Mouse (Mus musculus) NIH3T3 (cell line): Measurements from ENCODE around the gene Colec11.

Experiments
- DNase-seq: peaks from one replicate; pipeline ENCODE4 v3.0.0-alpha.2; 2012; ENCODE audit warnings: low read depth

Gene Colec11

DNA sequence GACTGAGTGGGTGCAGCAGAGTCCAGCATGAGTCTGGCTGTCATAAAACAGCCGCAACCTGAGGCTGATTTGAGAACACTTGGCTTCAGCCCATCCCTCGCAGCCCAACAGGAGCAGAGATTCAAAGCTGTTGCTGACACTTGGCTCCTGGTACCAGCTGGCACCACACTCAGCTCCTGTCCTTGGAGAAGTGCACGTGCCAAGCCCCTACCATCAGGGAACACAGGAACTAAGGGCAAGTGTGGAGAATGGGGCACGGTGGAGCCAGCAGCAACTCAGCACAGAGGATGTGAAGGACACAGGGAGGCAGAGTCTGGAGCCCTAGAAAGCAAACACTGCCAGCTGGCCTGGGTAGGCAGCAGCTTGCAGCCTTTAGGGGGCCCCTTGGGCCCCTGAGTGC is 20.9 kb downstream of the Colec11 start:
- no peak for DNase-seq

DNA sequence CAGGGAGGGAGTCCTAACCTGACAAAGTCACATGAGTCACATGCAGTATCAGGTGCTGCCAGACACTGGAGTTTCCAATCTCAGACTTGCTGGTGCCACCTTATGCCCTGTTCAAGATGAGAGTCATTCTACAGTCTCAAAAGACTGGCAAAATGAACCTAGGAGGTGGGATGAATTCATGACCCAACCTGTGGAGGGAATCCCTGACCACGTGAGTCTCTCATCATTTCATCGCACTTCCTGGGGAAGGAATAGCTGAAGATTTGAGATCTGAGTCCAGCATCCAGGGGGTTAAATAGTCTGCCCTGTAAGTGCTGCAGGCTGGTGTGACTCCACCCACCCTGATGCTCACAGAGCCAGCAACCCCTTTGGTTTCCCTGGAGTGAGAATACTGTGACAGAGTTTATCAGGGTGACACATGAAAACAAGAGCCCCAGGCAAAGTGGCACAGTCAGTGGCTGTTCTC is 24.6 kb downstream of the Colec11 start:
- DNase-seq, result no peak

DNA sequence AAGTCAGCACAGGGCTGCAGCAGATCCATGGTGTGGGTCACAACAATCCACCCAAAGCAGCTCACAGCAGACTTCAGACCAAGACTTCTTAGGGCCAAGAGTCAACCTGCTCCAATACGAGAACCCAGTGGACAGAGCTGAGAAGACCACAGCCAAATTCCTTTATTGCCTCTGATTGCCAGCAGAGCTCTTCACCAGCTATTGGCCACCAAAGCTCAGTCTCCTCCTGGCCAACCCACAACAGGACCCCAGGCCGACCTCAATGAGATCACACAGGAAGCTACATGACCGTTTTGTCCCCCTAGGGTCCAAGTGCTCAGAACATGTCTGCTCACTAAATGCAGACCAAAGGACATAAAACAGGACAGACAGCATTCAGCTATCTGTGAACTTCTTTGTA is 25.1 kb downstream of the Colec11 start:
- DNase-seq, result no peak

DNA sequence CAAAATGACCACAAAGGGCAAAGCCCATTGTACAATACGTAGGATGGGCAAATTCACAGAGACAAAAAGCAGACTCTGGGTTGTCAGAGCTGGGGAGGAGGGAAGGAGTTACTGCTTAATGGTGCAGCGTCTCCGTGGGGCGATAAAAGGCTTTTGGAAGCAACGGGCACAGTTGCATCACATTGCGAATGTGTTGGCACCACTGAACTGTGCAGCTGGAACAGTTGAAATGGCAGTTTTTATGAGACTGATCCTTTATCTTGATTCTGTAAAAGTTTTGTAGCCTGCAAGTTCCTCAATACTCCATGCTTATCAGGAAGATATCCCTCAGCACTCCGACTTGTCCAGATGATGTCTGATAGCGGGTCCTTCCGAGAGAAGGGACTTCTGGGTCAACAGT is 25.5 kb downstream of the Colec11 start:
- no peak for DNase-seq

DNA sequence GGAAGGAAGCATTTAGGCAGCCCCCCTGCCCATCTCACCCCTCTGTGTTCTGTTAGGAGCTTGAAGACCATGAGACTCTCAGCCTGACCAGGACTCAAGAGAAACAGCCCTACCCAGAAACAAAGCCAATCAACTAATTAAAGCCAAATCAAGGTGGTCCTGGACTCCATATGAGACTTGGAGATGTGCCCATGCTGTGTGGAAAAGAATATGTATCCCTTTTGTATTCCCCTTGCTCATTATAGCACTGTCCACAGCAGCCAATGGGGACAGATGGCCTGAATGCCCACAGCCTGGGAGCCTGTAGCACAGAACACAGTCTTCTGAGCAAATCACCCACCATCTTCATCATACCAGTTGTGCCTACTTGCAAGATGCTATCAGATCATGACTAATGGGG is 26.3 kb downstream of the Colec11 start:
- no peak for DNase-seq

DNA sequence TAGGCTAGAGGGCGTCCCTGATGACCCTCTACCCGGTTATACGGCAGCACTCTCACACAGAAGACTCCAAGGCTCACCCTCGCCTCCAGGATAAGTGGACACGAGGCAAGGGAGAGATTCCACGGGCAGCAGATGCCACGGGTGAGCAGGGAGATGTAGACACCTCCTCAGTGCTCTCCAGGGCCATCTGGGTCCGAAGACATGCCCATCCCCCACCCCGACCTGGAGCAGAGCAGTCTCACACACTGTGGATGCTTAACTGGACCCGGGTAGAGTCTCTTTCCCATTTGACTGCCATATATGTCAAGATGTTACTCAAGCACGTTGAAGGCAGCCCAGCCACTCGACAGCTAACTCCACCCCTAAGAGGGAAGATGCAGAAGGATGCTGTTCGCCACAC is 32.7 kb downstream of the Colec11 start:
- DNase-seq, result no peak

DNA sequence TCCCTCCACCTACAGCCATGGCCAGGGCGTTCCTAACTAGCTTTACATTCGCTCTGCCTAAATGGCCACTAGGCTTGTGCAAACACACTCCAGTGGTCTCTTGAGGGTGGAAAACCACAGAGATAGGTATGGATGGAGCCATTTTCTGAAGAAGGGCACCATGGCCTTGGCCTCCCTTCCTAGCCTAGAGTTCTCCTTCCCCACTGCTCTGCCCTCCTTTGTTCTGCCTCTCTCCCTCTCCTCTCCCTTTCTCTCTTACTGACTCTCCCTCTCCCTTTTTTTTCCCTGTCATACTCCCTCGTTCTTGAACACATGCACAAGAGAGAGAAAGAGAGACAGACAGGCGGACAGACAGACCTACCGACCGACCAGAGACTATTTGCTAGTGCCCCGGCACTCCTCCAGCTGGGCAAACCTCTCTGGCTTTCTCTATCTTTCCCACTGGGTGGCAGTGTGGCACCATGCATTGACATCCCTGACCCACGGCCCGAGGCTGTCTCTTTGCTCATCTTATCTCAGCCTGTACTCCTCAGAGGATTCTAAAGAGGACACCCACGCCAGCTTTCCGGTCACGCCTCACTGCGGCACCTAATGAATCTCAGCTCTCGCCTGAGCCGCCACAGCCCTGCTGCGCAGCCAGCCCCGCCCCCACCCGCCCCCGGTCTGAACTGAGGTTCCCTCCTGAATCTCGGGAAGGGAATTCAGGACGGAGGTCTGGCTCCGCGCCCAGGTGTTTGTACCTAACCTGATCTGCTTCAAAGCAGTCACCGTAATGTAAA is 33.9 kb downstream of the Colec11 start:
- DNase-seq, result peak; percentile 86

DNA sequence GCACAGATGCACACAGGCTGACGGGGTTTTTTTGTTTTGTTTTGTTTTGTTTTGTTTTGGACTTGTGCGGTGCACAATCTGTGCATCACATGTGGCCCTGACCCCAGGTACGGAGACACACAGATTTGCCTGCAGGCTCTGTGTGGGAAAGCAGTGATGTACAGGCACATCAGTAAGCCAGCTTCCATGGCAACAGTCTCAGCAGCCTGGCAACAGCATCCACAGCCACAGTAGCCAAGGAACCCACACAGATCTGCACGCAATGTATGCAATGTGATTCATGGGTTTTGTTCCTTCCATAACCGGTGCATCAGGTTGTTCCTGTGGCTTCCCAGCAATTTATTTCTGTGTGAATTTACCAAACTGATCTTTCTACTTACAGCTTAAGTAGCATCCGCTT is 35.2 kb downstream of the Colec11 start:
- DNase-seq, result no peak

DNA sequence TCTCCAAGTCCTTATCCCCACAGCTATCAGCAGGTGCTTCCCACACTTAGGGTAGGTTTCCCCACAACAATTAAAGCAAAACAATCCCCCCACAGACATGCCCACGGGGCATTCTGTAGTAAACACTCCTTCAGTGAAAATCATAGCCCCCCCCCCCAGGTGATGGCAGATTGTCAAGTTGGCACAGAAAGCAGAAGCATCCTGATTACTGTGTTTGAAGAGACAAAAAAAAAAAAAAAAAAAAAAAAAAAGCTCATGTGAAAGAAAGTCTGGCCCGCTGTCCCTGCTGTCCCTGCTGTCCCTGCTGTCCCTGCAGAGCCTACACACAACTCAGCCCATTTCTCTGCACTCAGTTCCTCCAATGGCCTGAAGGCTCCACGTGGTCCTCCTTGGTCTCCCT is 39.1 kb downstream of the Colec11 start:
- no peak for DNase-seq

DNA sequence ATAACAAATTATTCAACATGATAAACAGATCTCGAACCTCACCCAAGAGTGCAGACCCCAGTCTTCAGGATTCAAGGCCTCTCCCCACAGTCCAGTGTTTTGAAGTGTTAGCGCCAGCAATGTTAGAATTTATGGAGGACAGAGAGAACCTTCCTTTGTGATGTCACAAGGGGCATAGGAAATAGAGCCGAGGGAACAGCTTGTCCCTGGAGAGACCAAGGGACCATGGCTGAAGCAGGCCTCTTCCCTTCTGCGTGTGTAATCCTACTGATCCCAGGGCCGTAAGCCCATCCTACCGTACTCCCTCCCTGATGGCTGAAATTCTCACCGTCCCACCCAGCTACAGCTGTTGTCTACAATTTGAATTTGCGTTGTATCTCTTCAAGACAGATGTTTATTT is 40.8 kb downstream of the Colec11 start, which contains the start of gene Allc:
TSS of gene Allc (minus strand) at position 101 of the 400 bp plus-strand sequence.
- no peak for DNase-seq

DNA sequence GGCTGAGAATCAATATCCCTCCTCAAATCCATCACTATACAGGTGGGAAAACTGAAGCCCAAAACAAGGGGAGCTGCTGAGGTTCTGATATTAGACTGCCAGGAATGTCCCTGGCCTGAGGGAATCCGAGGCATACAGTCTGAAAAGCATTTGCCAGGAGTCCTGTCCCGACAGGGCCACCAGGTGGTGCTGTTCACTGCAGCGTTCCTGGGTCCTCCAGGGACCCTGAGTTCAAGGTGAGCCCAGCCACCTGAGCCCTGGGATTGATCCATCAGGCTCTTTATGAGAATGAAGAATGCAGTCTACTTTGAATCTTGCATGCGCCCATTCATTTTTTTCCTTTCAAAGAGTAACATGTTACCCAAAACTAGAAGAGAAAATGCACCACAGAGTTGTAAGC is 44.0 kb downstream of the Colec11 start:
- peak; percentile 33 for DNase-seq

DNA sequence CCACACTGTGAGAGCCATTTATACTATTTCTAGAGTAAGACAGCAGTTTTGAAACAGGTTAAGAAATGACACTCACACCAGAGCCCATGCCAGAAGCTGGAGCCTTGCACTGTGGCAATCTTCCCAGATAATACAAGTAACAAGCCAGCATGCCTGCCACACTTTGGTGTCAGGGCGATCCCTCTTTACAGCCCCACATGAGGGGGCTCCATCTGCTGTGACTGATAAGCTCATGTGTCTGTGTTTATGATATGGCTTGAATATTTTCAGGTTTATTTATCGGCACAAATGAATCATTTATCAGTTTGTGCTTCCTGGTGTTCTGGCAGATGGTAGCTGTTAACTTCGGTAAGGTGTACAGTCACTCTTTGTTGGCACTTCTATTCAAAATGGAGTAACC is 45.0 kb downstream of the Colec11 start:
- DNase-seq, result no peak

DNA sequence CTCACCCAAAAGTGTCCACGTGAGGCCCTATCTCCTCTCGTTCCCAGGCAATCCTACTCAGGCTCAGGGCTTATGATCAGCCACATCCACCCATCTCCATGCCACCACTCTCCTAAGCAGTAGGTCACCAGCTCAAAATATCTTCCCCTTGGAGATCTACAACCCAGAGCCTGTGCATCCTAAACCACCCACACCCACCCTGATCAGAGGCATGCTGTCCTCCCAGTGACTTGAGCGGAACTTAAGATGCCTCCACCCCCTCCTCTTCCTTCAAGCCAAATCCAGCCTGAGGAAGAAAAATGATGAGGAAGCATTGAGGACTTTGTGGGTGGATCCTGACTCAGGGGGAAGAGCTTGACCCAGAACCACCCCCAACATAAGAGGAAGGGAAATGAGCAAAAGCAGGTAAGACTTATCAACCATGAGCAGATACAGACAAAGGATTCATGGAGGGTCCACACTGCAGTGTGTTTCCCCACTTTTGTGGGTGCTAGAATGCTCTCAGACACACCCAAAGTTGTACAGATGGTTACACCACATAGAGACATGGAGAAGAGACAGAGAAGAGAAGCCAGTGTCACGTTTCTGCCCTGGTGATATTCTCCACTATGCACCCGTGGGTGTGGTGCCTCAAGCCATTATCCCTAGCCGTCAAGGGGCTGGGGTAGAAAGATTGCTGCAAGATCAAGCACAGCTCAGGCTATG is 47.7 kb downstream of the Colec11 start:
- DNase-seq, result no peak

DNA sequence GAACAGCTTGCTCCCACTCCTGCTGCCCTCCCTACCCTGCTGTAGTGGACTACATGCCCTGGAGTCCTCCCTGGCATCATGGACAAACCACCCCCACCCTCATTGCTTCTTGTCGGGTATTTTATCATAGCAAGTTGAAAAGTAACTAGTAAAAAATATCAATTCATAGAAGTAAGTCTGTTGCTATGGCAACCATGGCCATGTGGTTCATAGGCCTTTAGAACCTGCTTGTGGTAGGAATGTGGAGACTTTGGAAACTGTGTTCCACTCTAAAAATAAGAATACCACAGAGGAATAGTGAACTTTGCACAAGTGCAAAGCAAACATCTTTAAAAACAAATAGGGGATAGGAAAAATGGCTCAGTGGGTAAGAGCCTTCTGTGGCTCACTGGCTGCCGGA is 50.9 kb downstream of the Colec11 start:
- no peak for DNase-seq

DNA sequence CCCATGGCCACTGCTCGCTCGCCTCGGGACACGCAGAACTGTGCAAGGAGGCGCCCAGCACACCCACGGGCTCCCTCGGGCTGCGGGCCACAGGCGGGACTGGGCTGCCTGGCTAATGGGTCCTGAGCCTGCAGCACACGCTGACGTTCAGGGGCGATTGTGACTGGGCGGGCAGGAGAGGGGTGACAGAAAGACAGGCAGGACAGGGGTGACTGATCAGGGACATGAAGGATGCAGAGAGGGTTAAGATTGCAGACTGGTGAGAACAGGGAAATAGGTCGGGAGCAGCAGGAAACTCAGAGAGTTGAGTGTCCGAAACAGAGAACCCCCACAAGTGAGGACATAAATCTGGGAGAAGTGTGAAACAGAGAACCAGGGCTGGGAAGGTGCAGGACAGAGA is 70.9 kb downstream of the Colec11 start, which contains the start of gene Dcdc2c:
TSS of gene Dcdc2c (minus strand) at position 101 of the 400 bp plus-strand sequence.
- DNase-seq, result no peak

DNA sequence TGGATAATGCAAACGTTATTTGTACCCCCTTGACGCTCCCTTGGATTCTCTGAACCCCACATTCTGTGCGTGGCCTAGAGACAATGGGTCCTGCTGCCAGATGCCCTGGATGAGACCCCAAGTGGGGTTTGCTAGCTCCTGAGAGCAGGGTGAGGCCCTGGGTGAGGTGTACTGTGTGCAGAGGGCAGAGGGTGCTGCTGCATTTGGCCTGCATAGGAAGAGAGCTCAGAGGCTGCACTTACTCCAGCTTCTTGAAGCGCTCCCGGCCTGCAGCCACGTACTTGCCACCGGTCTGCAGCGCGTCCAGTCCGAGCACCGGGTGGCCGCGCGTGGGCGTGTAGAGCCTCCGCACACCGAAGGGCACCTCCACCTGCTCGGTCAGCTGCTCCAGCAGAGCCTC is 71.4 kb downstream of the Colec11 start:
- no peak for DNase-seq

DNA sequence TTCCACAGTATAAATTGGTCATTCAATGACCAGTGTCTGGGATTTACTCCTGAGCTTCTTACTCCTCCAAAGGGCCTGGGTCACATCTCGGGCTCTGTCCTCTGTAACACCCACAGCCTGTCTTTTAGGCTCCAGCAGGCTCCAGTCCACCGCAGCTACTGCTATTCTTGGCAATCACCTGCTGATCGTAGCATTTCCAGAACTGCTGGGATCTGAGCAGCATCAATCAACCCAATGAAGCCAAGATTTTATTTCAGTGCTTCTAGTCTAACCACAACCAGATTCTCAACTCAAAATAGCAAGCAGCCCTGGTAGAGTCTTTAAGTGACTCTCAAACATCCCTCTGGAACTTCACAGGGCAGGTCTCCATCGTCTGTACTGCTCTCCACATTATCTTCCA is 74.3 kb downstream of the Colec11 start:
- no peak for DNase-seq
